Mouse (Mus musculus) G1E (cell line): ENCODE measurements around the gene 4930426L09Rik. TPM values are rescaled to one million over a fixed set of nuclear protein-coding genes. Genes with fewer than 3 reads are reported as not detected.
A peak's percentile ranks its signal among the peaks of the same experiment; 100 is the strongest.

Source experiments
- ATAC-seq: 2 replicates; pipeline ENCODE4 v1.8.0; 2016; ENCODE audit warnings: mild to moderate bottlenecking; ENCODE audit not compliant: insufficient number of reproducible peaks, poor library complexity, low FRiP score, severe bottlenecking; ENCODE audit errors: extremely low read depth
- DNase-seq: peaks from one replicate; pipeline ENCODE4 v3.0.0; 2012; ENCODE audit warnings: low spot score
- H3K27me3 ChIP-seq: 2 replicates; pipeline ENCODE4 v1.6.1; 2012; ENCODE audit warnings: mild to moderate bottlenecking, low read length, inconsistent platforms; ENCODE audit not compliant: insufficient read depth
- H3K36me3 ChIP-seq: replicated peaks from 2 replicates; pipeline ENCODE3; 2012; ENCODE audit warnings: mild to moderate bottlenecking, inconsistent platforms
- H3K4me1 ChIP-seq: 2 replicates; pipeline ENCODE4 v1.6.1; 2012; ENCODE audit warnings: low read depth, low read length, inconsistent platforms, mixed read lengths; ENCODE audit not compliant: insufficient read depth
- H3K4me3 ChIP-seq: 2 replicates; pipeline ENCODE4 v1.5.1; 2012; ENCODE audit warnings: low read depth, mild to moderate bottlenecking, inconsistent platforms, low read length, moderate library complexity, mixed read lengths
- H3K9me3 ChIP-seq: replicated peaks from 2 replicates; pipeline ENCODE4 v1.6.1; 2012; ENCODE audit warnings: inconsistent platforms
- CTCF ChIP-seq: IDR thresholded peaks from 2 replicates; pipeline ENCODE4 v1.5.1; 2012; ENCODE audit warnings: low read depth, low read length, inconsistent platforms, mixed read lengths
- GATA1 ChIP-seq: IDR thresholded peaks from 2 replicates; pipeline ENCODE4 v1.6.1; 2012; ENCODE audit warnings: borderline replicate concordance, low read length, inconsistent platforms, mixed read lengths
- GATA2 ChIP-seq: IDR thresholded peaks from 2 replicates; pipeline ENCODE4 v1.6.1; 2012; ENCODE audit warnings: low read depth, low read length, inconsistent platforms, borderline replicate concordance
- POLR2AphosphoS5 ChIP-seq: IDR thresholded peaks from 2 replicates; pipeline ENCODE4 v1.6.1; 2012; ENCODE audit warnings: low read depth, low read length, inconsistent platforms; ENCODE audit not compliant: insufficient replicate concordance
- TAL1 ChIP-seq: conservative IDR thresholded peaks from 2 replicates; pipeline ENCODE4 v1.6.1; 2012; ENCODE audit warnings: low read depth, low read length, inconsistent platforms, mixed read lengths
- polyA plus RNA-seq: library from polyadenylated mRNA; stranded (reverse); fragments of >175 nt; gene quantifications from 2 replicates; pipeline ENCODE4 v1.2.3, GENCODE M21; 2012
- total RNA-seq, 2 experiments: library from RNA; stranded (forward) in 1 of 2; stranded (reverse) in 1 of 2; fragments of 200-1000 nt in 1 of 2; fragments of >200 nt in 1 of 2; fragmentation: Nextera tagmentation in 1 of 2; gene quantifications; 2 replicates each; pipeline ENCODE4 v1.2.3; 2014 to 2017

The 4930426L09Rik gene
- total and polyA plus RNA-seq, 3 experiments: 0.36 to 8.7 (median 1.6) TPM

DNA sequence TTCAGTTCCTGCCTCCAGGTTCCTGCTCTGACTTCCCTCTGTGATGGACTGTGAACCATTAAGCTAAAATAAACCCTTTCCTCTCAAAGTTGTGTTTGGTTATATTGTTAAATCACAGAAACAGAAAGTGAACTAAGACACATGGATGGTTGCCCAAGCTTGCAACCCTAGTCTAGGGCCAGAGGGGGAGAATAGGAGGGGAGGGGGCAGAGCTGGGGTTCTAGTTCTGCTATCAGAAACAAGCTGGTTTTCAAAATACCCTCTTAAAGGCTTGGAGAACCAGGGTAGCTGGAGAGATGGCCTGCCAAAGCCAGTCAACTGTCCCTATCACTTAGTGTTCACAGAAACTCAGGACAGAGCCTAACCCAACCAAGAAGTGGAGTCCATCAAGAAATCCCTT, 14.6 kb upstream of the 4930426L09Rik start:
- Histone ChIP-seq H3K4me1 (peaks cover 74% of the 10 kb centered on the region), H3K9me3 (no peaks in the 10 kb centered on the region)
- DNase-seq: no peak

DNA sequence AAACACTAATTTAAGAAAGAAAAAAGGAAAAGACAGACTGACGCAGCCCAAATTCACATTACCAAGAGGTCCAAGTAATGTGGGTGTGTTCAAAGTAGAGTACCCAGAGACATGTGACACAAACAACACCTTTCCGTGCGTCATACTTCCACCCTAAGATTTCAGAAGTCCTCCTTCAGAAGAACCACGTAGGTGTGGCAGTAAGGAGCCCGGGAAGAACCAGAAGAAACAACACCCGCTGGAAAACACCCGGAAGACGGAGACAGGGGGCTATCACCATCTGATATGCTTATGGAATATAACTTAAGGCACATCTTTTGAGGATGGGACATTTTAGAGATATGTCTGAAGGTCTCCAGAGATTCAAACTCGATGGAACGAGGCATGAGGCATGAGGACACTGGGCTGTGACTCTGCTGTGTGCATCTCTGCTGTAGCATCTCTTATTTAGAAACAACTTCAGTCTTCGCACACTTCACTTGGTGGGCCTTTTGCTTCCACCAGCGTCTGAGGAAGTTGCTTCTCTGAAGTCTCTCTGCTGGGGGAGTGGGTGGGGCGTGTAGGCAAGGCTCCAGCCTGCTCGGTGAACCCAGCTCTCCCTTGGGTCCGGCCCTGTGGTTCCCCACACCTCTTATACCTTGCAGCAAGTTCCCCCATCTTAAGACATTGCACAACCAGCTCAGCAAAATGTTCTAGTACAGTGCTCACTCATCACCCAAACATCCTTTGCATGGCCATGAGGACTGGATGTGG, 13.9 kb upstream of the 4930426L09Rik start:
- Histone ChIP-seq H3K4me3 (peak overlapping the region; percentile 17; the same call in 1 of the 2 replicates), H3K9me3 (no peaks in the 10 kb centered on the region), H3K27me3 (no peaks in the 10 kb centered on the region), H3K4me1 (peaks cover 77% of the 10 kb centered on the region), H3K36me3 (peaks cover 59% of the 10 kb centered on the region)
- DNase-seq: no peak
- no peak for TF ChIP-seq GATA2
- no peak for TF ChIP-seq GATA1
- no peak for TF ChIP-seq POLR2AphosphoS5
- TF ChIP-seq TAL1: no peak
- no peak for TF ChIP-seq CTCF
- ATAC-seq: no peak

More for the DNA sequence above, 14.6 kb upstream of the 4930426L09Rik start:
- H3K36me3 ChIP-seq: peaks cover 65% of the 10 kb centered on the region
- H3K4me3 ChIP-seq: no peak overlapping the region
- no peaks in the 10 kb centered on the region for H3K27me3 ChIP-seq
- TF ChIP-seq CTCF (no peak), POLR2AphosphoS5 (no peak), GATA2 (no peak), TAL1 (no peak), GATA1 (no peak)
- ATAC-seq: no peak

GRCm38 (mm10) chr2:18985506-18985905, 12.6 kb upstream of the 4930426L09Rik start:
- Histone ChIP-seq H3K4me3 (no peak overlapping the region), H3K27me3 (no peaks in the 10 kb centered on the region), H3K4me1 (peaks cover 65% of the 10 kb centered on the region), H3K9me3 (no peaks in the 10 kb centered on the region), H3K36me3 (peaks cover 47% of the 10 kb centered on the region)
- no peak for ATAC-seq
- DNase-seq: no peak
- TF ChIP-seq POLR2AphosphoS5 (no peak), CTCF (no peak), GATA1 (no peak), GATA2 (no peak), TAL1 (no peak)

DNA sequence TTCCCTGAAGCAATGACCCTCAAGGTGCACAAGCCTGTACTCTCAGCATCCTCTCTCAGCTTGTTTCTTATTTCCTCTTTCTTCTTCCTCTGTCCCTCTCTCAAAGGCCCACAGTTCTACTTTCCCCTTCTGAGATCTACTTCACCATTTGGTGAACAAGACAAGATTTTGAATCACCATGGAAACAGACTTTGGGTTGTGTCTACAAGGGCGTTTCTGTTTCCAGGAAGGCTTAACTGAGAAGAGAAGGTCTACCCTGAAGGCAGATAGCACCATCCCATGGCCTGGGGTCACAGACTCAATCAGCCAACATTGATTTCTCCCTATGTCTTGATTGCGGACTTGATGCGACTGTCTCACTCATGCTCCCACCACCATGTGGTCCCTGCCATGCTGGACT, 9.3 kb upstream of the 4930426L09Rik start:
- H3K4me3 ChIP-seq: no peak overlapping the region
- H3K36me3 ChIP-seq: peaks cover 23% of the 10 kb centered on the region
- H3K27me3 ChIP-seq: no peaks in the 10 kb centered on the region
- 0 out of 2 replicates have a peak, but pooled peaks cover 7% of the 10 kb centered on the region for H3K9me3 ChIP-seq
- no peak for TF ChIP-seq CTCF
- TF ChIP-seq GATA2: no peak
- no peak for TF ChIP-seq POLR2AphosphoS5
- no peak for TF ChIP-seq TAL1
- TF ChIP-seq GATA1: no peak
- peaks cover 71% of the 10 kb centered on the region for H3K4me1 ChIP-seq
- DNase-seq: no peak
- ATAC-seq: peak; percentile 11; the same call in 1 of the 2 replicates

DNA sequence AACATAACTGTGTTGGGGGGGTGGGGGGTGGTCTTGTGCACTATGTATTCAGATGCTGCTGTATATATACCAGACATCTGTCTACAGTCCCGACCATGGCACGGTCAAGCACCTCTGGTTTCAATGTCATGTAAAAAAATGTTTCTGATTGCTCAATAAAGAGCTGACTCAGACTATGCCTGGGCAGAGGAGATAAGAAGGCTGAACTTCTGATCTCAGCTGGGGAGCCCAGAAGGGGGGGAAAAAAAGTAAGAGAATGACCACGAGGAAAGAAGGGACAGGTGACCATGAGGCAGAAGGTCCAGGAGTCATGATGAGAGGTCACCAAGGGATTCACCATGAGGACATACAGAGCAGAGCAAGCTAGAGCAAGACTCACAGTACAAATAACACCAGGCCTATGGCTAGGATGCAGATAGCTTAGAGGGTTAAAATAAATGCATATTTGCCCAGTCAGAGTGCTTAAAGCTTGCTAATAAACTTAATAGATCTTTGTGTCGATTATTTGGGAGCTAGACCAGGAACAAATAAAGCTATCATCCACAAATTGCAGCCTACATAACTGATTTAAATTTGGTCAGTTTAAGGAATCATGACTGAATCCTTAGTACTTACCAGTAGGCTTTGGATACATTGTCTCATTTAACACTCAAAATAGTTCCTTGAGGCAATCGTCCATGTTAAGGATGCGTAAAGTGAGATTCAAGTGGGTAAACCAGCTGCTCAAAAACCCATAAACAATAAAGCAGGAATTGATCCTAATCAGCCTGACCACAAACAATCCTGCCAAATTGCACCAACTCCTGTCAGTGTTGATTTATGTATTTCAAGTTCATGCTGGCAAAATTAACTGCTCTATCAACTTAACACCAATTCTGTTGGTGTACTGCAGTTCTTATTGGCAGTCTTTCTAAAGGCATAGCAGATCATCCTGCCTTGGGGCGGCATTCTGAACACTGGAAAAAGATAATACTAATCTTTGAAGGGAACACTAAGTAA, 5.3 kb upstream of the 4930426L09Rik start:
- peak overlapping the region; percentile 28; the same call in 1 of the 2 replicates for H3K4me3 ChIP-seq
- ATAC-seq: peak; percentile 79
- DNase-seq: no peak
- TF ChIP-seq TAL1 (peak; percentile 89), GATA2 (no peak)
- H3K36me3 ChIP-seq: peaks cover 10% of the 10 kb centered on the region
- 0 out of 2 replicates have a peak, but pooled peaks cover 7% of the 10 kb centered on the region for H3K9me3 ChIP-seq
- H3K27me3 ChIP-seq: no peaks in the 10 kb centered on the region
- H3K4me1 ChIP-seq: peaks cover 58% of the 10 kb centered on the region
